Mouse (Mus musculus) CD8-positive naive resting alpha-beta T cell, adult 57 days (primary cell): ENCODE measurements around the gene Zfp683. TPM values are rescaled to one million over a fixed set of nuclear protein-coding genes. Genes with fewer than 3 reads are reported as not detected.

Experiments used
- total RNA-seq: library from RNA; stranded (reverse); gene quantifications from one replicate; pipeline ENCODE4 v1.2.4, GENCODE M21; 2023

Gene Zfp683
- 2.2 TPM for total RNA-seq

GRCm38 (mm10) chr4:134053538-134053937, at the start of gene Zfp683:
Gene Zfp683, plus strand, starts transcription at chr4:134053838.

GRCm38 (mm10) chr4:134018779-134019145, 34.9 kb upstream of the Zfp683 start, which contains the start of gene Lin28a:
Gene Lin28a, minus strand, starts transcription at chr4:134018841.

GRCm38 (mm10) chr4:134060135-134060865, 6.7 kb downstream of the Zfp683 start, which contains the start of gene Crybg2:
Gene Crybg2, plus strand, starts transcription at chr4:134060815.

GRCm38 (mm10) chr4:134094923-134095547, 41.4 kb downstream of the Zfp683 start, which contains the start of gene Cd52:
Gene Cd52, minus strand, starts transcription at chr4:134095082.

GRCm38 (mm10) chr4:134101979-134102741, 48.5 kb downstream of the Zfp683 start, which contains the start of gene Ubxn11:
Gene Ubxn11, plus strand, starts transcription at chr4:134102570.

Other genes with a start within 250 kb of the Zfp683 start
- gene Rps6ka1, start 166.0 kb upstream of the Zfp683 start, total RNA-seq: 114 TPM
- 298 TPM for gene Hmgn2, start 85.2 kb upstream of the Zfp683 start, total RNA-seq
- gene Dhdds, start 52.9 kb upstream of the Zfp683 start, total RNA-seq: 30.0 TPM
- not detected for gene Lin28a, start 35.0 kb upstream of the Zfp683 start, total RNA-seq
- gene Crybg2, start 7.0 kb downstream of the Zfp683 start, total RNA-seq: 6.2 TPM
- 1,033 TPM for gene Cd52, start 41.2 kb downstream of the Zfp683 start, total RNA-seq
- 269 TPM for gene Ubxn11, start 48.7 kb downstream of the Zfp683 start, total RNA-seq
- 449 TPM for gene Sh3bgrl3, start 75.0 kb downstream of the Zfp683 start, total RNA-seq
- gene Cep85, start 133.3 kb downstream of the Zfp683 start, total RNA-seq: 26.5 TPM
- gene Gm7534, start 149.2 kb downstream of the Zfp683 start, total RNA-seq: not detected
- not detected for gene Catsper4, start 173.5 kb downstream of the Zfp683 start, total RNA-seq
- gene Cnksr1, start 184.6 kb downstream of the Zfp683 start, total RNA-seq: 0.21 TPM
- not detected for gene E130218I03Rik, start 189.8 kb downstream of the Zfp683 start, total RNA-seq
- 26.3 TPM for gene Zfp593, start 191.8 kb downstream of the Zfp683 start, total RNA-seq
- not detected for gene Gm30191, start 193.1 kb downstream of the Zfp683 start, total RNA-seq
- not detected for gene Grrp1, start 200.3 kb downstream of the Zfp683 start, total RNA-seq
- 10.2 TPM for gene Pdik1l, start 234.1 kb downstream of the Zfp683 start, total RNA-seq